In genomic region chr12:79807410-79807847, GRCm38 (mm10) we compare ENCODE assay signal across 10 mouse cellular contexts.
DNase-seq lines count a peak whose midpoint lies in the region; ATAC-seq and TF ChIP-seq lines count a peak whose summit lies in the region.
"Had no signal": no experiment of that assay in that cellular context is flagged by ENCODE, and none has a peak within 500 bp of the region (broad histone marks: within the 10 kb centered on the region; RNA-seq: fewer than 3 reads in every experiment).

No protein-coding gene starts in this region.

- no peak overlapping the region for H3K4me3 ChIP-seq in heart, embryonic 11.5 days (ENCODE audit: low read depth, low read length)
- peak overlapping the region; percentile 32 for H3K4me3 ChIP-seq in testis, adult 2 months (ENCODE audit: control insufficient read depth, low read depth, low read length)
- H3K4me3 ChIP-seq in stomach, postnatal 0 days (ENCODE audit: low read depth, low read length) = no peak overlapping the region

- WGBS in heart, embryonic 11.5 days (ENCODE audit: insufficient replicate concordance) = 15% methylated on average over 10 of the region's 10 CpGs
- WGBS in stomach, postnatal 0 days = 61% methylated on average over 10 of the region's 10 CpGs

- no peaks in the 10 kb centered on the region for H3K36me3 ChIP-seq in heart, embryonic 11.5 days (ENCODE audit: control insufficient read depth, insufficient read depth, low read length)
- no peaks in the 10 kb centered on the region for H3K36me3 ChIP-seq in testis, adult 2 months (ENCODE audit: control insufficient read depth, insufficient read depth, low read length)
- no peaks in the 10 kb centered on the region for H3K36me3 ChIP-seq in stomach, postnatal 0 days (ENCODE audit: control insufficient read depth, insufficient read depth, low read length)

- TF ChIP-seq EP300 in stomach, postnatal 0 days (optimal IDR thresholded peaks at IDR 0.05) = no peak

- TF ChIP-seq POLR2A in testis, adult 2 months (IDR thresholded peaks at IDR 0.05; ENCODE audit: control insufficient read depth, low read depth, low read length) = no peak

- DNase-seq in heart, postnatal 36 days = no peak
- DNase-seq in testis, postnatal 14 days (ENCODE audit: low spot score) = no peak
- peak; percentile 52 for DNase-seq in induced T-regulatory cell, adult 2 months (ENCODE audit: low read depth)
- no peak for DNase-seq in stomach, postnatal 0 days (ENCODE audit: low spot score)
- no peak for DNase-seq in urinary bladder, postnatal 36 days (ENCODE audit: low spot score in 2 of 2)
- DNase-seq in cerebellum, postnatal 14 days = no peak
- DNase-seq: adrenal gland, adult 2 months; right cerebral cortex, postnatal 25 days had no signal

- peak overlapping the region; percentile 34 for H3K4me2 ChIP-seq in heart, embryonic 11.5 days
- H3K4me2 ChIP-seq in stomach, postnatal 0 days (replicated peaks; ENCODE audit: low read depth) = no peak overlapping the region

- H3K9me3 ChIP-seq in heart, embryonic 11.5 days (replicated peaks; ENCODE audit: control insufficient read depth, low read length) = no peaks in the 10 kb centered on the region
- no peaks in the 10 kb centered on the region for H3K9me3 ChIP-seq in stomach, postnatal 0 days (ENCODE audit: control insufficient read depth, low read length)

- TF ChIP-seq CTCF in testis, adult 2 months (IDR thresholded peaks at IDR 0.05; ENCODE audit: control insufficient read depth, insufficient read depth, insufficient replicate concordance, low read depth, low read length) = no peak
- no peak for TF ChIP-seq CTCF in stomach, postnatal 0 days (IDR thresholded peaks at IDR 0.05; ENCODE audit: low read depth)

- 0 out of 2 replicates have a peak, but pooled peaks cover 6% of the 10 kb centered on the region for H3K4me1 ChIP-seq in heart, embryonic 11.5 days (ENCODE audit: control insufficient read depth, insufficient read depth, low read length)
- no peaks in the 10 kb centered on the region for H3K4me1 ChIP-seq in testis, adult 2 months (ENCODE audit: control insufficient read depth, insufficient read depth, low read length)
- H3K4me1 ChIP-seq in stomach, postnatal 0 days (replicated peaks; ENCODE audit: control insufficient read depth, insufficient read depth) = no peaks in the 10 kb centered on the region

- H3K9ac ChIP-seq in heart, embryonic 11.5 days (ENCODE audit: low read depth, low read length) = peak overlapping the region; percentile 58
- H3K9ac ChIP-seq in stomach, postnatal 0 days (ENCODE audit: low read length) = no peak overlapping the region

- no peaks in the 10 kb centered on the region for H3K27me3 ChIP-seq in heart, embryonic 11.5 days (ENCODE audit: control insufficient read depth, insufficient read depth, low read length)
- H3K27me3 ChIP-seq in testis, adult 2 months (ENCODE audit: control insufficient read depth, insufficient read depth, low read length) = no peaks in the 10 kb centered on the region
- no peaks in the 10 kb centered on the region for H3K27me3 ChIP-seq in stomach, postnatal 0 days (ENCODE audit: control insufficient read depth, insufficient read depth, low read length)

- no peak overlapping the region for H3K27ac ChIP-seq in heart, embryonic 11.5 days (ENCODE audit: low read depth, low read length)
- no peak overlapping the region for H3K27ac ChIP-seq in testis, adult 2 months (ENCODE audit: control insufficient read depth, insufficient read depth, low read depth, low read length)
- H3K27ac ChIP-seq in stomach, postnatal 0 days (replicated peaks) = no peak overlapping the region

- intact Hi-C loops in heart, postnatal 36 days (cut with DNase I) = no loop called here

- 0 out of 2 replicates have a peak, but pooled peaks have one; percentile 46 for ATAC-seq in heart, embryonic 11.5 days (replicated peaks; ENCODE audit: insufficient number of reproducible peaks, low FRiP score, low TSS enrichment)
- ATAC-seq in stomach, postnatal 0 days (ENCODE audit: low FRiP score, low TSS enrichment) = peak; percentile 33; the same call in 1 of the 2 replicates
